Mouse (Mus musculus) kidney, embryonic 14.5 days (tissue): ENCODE results near the gene Acp5. TPM values are rescaled to one million over a fixed set of nuclear protein-coding genes. Genes with fewer than 3 reads are reported as not detected.
"Not testable (repeated sequence)": the region's sequence is repeated elsewhere in the genome, so short reads cannot be mapped to it uniquely, and the experiment has no call there.

ENCODE experiments used
- ATAC-seq: fragments of 200-750 bp; cut with Nextera tagmentation; 2 replicates; pipeline ENCODE4 v1.8.0; 2017; ENCODE audit warnings: moderate number of reproducible peaks, mild to moderate bottlenecking, moderate TSS enrichment, moderate library complexity; ENCODE audit not compliant: low FRiP score, low TSS enrichment
- H3K27ac ChIP-seq: fragments of 300-500 bp; sonication (generic); 2 replicates; pipeline ENCODE4 v1.5.1; 2014; ENCODE audit warnings: low read depth, mild to moderate bottlenecking, low read length, moderate library complexity, mixed read lengths
- H3K27me3 ChIP-seq: fragments of 300-500 bp; sonication (generic); 2 replicates; pipeline ENCODE4 v1.6.1; 2014; ENCODE audit warnings: mild to moderate bottlenecking, low read length; ENCODE audit not compliant: control insufficient read depth, insufficient read depth
- H3K36me3 ChIP-seq: fragments of 300-500 bp; sonication (generic); 2 replicates; pipeline ENCODE4 v1.6.1; 2014; ENCODE audit warnings: low read length, mixed read lengths; ENCODE audit not compliant: control insufficient read depth, insufficient read depth
- H3K4me1 ChIP-seq: fragments of 300-500 bp; sonication (generic); 2 replicates; pipeline ENCODE4 v1.6.1; 2014; ENCODE audit warnings: low read length, mixed read lengths; ENCODE audit not compliant: control insufficient read depth, insufficient read depth
- H3K4me2 ChIP-seq: fragments of 300-500 bp; sonication (generic); replicated peaks from 2 replicates; pipeline ENCODE4 v1.6.1; 2014; ENCODE audit warnings: low read depth, mild to moderate bottlenecking, low read length
- H3K4me3 ChIP-seq: fragments of 300-500 bp; sonication (generic); 2 replicates; pipeline ENCODE4 v1.5.1; 2014; ENCODE audit warnings: mild to moderate bottlenecking, low read length
- H3K9ac ChIP-seq: fragments of 300-500 bp; sonication (generic); 2 replicates; pipeline ENCODE4 v1.6.1; 2014; ENCODE audit warnings: low read depth, mild to moderate bottlenecking, low read length, moderate library complexity
- H3K9me3 ChIP-seq: fragments of 300-500 bp; sonication (generic); 2 replicates; pipeline ENCODE4 v1.6.1; 2016; ENCODE audit warnings: low read length; ENCODE audit not compliant: control insufficient read depth
- WGBS: fragments of 180-500 bp; shearing (Covaris S2); extraction: QIAGEN DNeasy Blood & Tissue Kit; methylation state at CpG from one replicate; pipeline ENCODE4 v1.1.7; 2014; 5-methylcytosine and 5-hydroxymethylcytosine counted together
- polyA plus RNA-seq: library from polyadenylated mRNA; unstranded; fragments of >200 nt; fragmentation: Nextera tagmentation; extraction: Ambion mirVana; gene quantifications from 2 replicates; pipeline ENCODE4 v1.2.1, GENCODE M21; 2014

The Acp5 gene
- polyA plus RNA-seq, 1 experiment from 2014 or later = 3.3 TPM

- Histone ChIP-seq H3K9me3 (peaks cover 4% of the 10 kb centered on the region; the same call in 1 of the 2 replicates), H3K27ac (no peak overlapping the region), H3K4me3 (no peak overlapping the region), H3K9ac (no peak overlapping the region), H3K4me2 (no peak overlapping the region), H3K36me3 (no peaks in the 10 kb centered on the region), H3K27me3 (no peaks in the 10 kb centered on the region), H3K4me1 (no peaks in the 10 kb centered on the region; the same call in 1 of the 2 replicates)
- ATAC-seq = no peak
- WGBS = 82% methylated on average over 9 of the region's 9 CpGs
Observed at GRCm38 (mm10) chr9:22162305-22162704, 26.8 kb upstream of the Acp5 start.

- no peaks in the 10 kb centered on the region; the same call in 1 of the 2 replicates for H3K4me1 ChIP-seq
- H3K9ac ChIP-seq = no peak overlapping the region
- no peaks in the 10 kb centered on the region for H3K27me3 ChIP-seq
- no peak overlapping the region for H3K4me2 ChIP-seq
- 45% methylated on average over 6 of the region's 6 CpGs for WGBS
- H3K36me3 ChIP-seq = no peaks in the 10 kb centered on the region
- H3K9me3 ChIP-seq = no peaks in the 10 kb centered on the region
- ATAC-seq = no peak
- no peak overlapping the region for H3K4me3 ChIP-seq
- no peak overlapping the region for H3K27ac ChIP-seq
Observed at GRCm38 (mm10) chr9:22161299-22161698, 25.8 kb upstream of the Acp5 start.

GRCm38 (mm10) chr9:22157516-22158265 is 22.2 kb upstream of the Acp5 start:
- 71% methylated on average over 34 of the region's 34 CpGs for WGBS
- no peaks in the 10 kb centered on the region for H3K9me3 ChIP-seq
- no peaks in the 10 kb centered on the region; the same call in 1 of the 2 replicates for H3K4me1 ChIP-seq
- no peak overlapping the region for H3K27ac ChIP-seq
- no peaks in the 10 kb centered on the region for H3K27me3 ChIP-seq
- no peak for ATAC-seq
- H3K4me3 ChIP-seq = peak overlapping the region; percentile 69
- H3K36me3 ChIP-seq = no peaks in the 10 kb centered on the region
- peak overlapping the region; percentile 66 for H3K4me2 ChIP-seq
- peak overlapping the region; percentile 75 for H3K9ac ChIP-seq

- Histone ChIP-seq H3K27me3 (no peaks in the 10 kb centered on the region), H3K9me3 (no peaks in the 10 kb centered on the region), H3K27ac (peak within 1 kb of the TSS; percentile 78), H3K36me3 (no peaks in the 10 kb centered on the region), H3K4me1 (no peaks in the 10 kb centered on the region), H3K4me2 (peak within 1 kb of the TSS; percentile 66), H3K9ac (peak within 1 kb of the TSS; percentile 75), H3K4me3 (peak within 1 kb of the TSS; percentile 69)
- ATAC-seq = peak; percentile 98
- WGBS = 1% methylated on average over 62 of the region's 65 CpGs
Observed at GRCm38 (mm10) chr9:22156497-22157245, 21.2 kb upstream of the Acp5 start, which contains the start of gene Pigyl. Gene Pigyl (plus strand): TSS chr9:22156846.

GRCm38 (mm10) chr9:22155614-22156013 is 20.1 kb upstream of the Acp5 start:
- H3K4me3 ChIP-seq = no peak overlapping the region
- ATAC-seq = peak; percentile 37; the same call in 1 of the 2 replicates

GRCm38 (mm10) chr9:22153810-22154209 is 18.3 kb upstream of the Acp5 start:
- no peaks in the 10 kb centered on the region for H3K9me3 ChIP-seq
- H3K36me3 ChIP-seq = no peaks in the 10 kb centered on the region
- no peak overlapping the region for H3K9ac ChIP-seq
- WGBS = 90% methylated on average over 3 of the region's 3 CpGs
- H3K4me3 ChIP-seq = no peak overlapping the region
- H3K27me3 ChIP-seq = no peaks in the 10 kb centered on the region
- no peak overlapping the region for H3K27ac ChIP-seq
- no peaks in the 10 kb centered on the region for H3K4me1 ChIP-seq
- no peak overlapping the region for H3K4me2 ChIP-seq
- ATAC-seq = no peak

More at GRCm38 (mm10) chr9:22155614-22156013, 20.1 kb upstream of the Acp5 start:
- 29% methylated on average over 10 of the region's 10 CpGs for WGBS
- Histone ChIP-seq H3K9me3 (no peaks in the 10 kb centered on the region), H3K9ac (no peak overlapping the region), H3K4me1 (no peaks in the 10 kb centered on the region), H3K36me3 (no peaks in the 10 kb centered on the region), H3K27ac (no peak overlapping the region), H3K4me2 (0 out of 2 replicates have a peak overlapping the region, but pooled peaks have one; percentile 15), H3K27me3 (no peaks in the 10 kb centered on the region)

- H3K4me3 ChIP-seq = no peak overlapping the region
- no peaks in the 10 kb centered on the region for H3K27me3 ChIP-seq
- WGBS = 84% methylated on average over 2 of the region's 2 CpGs
- H3K9ac ChIP-seq = no peak overlapping the region
- no peak for ATAC-seq
- H3K9me3 ChIP-seq = peaks cover 6% of the 10 kb centered on the region
- H3K4me1 ChIP-seq = no peaks in the 10 kb centered on the region
- H3K4me2 ChIP-seq = no peak overlapping the region
- no peaks in the 10 kb centered on the region for H3K36me3 ChIP-seq
- no peak overlapping the region for H3K27ac ChIP-seq
Observed at GRCm38 (mm10) chr9:22150946-22151345, 15.4 kb upstream of the Acp5 start.

- not testable (repeated sequence) for H3K27ac ChIP-seq, H3K4me2 ChIP-seq, H3K9me3 ChIP-seq, H3K36me3 ChIP-seq, H3K4me3 ChIP-seq, H3K9ac ChIP-seq, H3K27me3 ChIP-seq, ATAC-seq, H3K4me1 ChIP-seq
- WGBS = 90% methylated on average over 7 of the region's 7 CpGs
Observed at GRCm38 (mm10) chr9:22150249-22150693, 14.8 kb upstream of the Acp5 start.
